Mouse (Mus musculus) small intestine, adult 2 months (tissue): ENCODE results near the gene Trim54. TPM values are rescaled to one million over a fixed set of nuclear protein-coding genes. Genes with fewer than 3 reads are reported as not detected.

ENCODE experiments used
- H3K27ac ChIP-seq: fragments of 200-500 bp; 2 replicates; pipeline ENCODE4 v1.5.1; 2012; ENCODE audit warnings: low read depth, low read length, control low read depth, inconsistent platforms; ENCODE audit not compliant: insufficient read depth
- H3K27me3 ChIP-seq: fragments of 200-500 bp; 2 replicates; pipeline ENCODE4 v1.6.1; 2012; ENCODE audit warnings: mild to moderate bottlenecking, moderate library complexity, low read length, inconsistent platforms; ENCODE audit not compliant: control insufficient read depth, insufficient read depth
- H3K36me3 ChIP-seq: fragments of 200-500 bp; 2 replicates; pipeline ENCODE4 v1.6.1; 2012; ENCODE audit warnings: mild to moderate bottlenecking, low read length, control low read depth, inconsistent platforms; ENCODE audit not compliant: control insufficient read depth, insufficient read depth
- H3K4me1 ChIP-seq: fragments of 200-500 bp; 2 replicates; pipeline ENCODE4 v1.6.1; 2012; ENCODE audit warnings: low read length, inconsistent platforms, mixed read lengths; ENCODE audit not compliant: control insufficient read depth, insufficient read depth, insufficient read length
- H3K4me3 ChIP-seq: fragments of 200-500 bp; 2 replicates; pipeline ENCODE4 v1.5.1; 2012; ENCODE audit warnings: low read depth, mild to moderate bottlenecking, control low read depth, inconsistent platforms, low read length, moderate library complexity
- CTCF ChIP-seq: fragments of 200-500 bp; IDR thresholded peaks from 2 replicates; pipeline ENCODE4 v1.5.1; 2012; ENCODE audit warnings: low read depth, mild to moderate bottlenecking, control low read depth, inconsistent platforms, low read length, moderate library complexity, mixed read lengths; ENCODE audit not compliant: insufficient replicate concordance, insufficient read length; ENCODE audit errors: extremely low read depth
- POLR2A ChIP-seq: fragments of 200-500 bp; IDR thresholded peaks from 2 replicates; pipeline ENCODE4 v1.6.1; 2012; ENCODE audit warnings: low read depth, mild to moderate bottlenecking, control low read depth, inconsistent platforms, low read length, moderate library complexity
- WGBS: fragments of 180-500 bp; shearing (Covaris S2); methylation state at CpG from one replicate; pipeline ENCODE4 v1.1.7; 2018; 5-methylcytosine and 5-hydroxymethylcytosine counted together
- polyA plus RNA-seq: library from polyadenylated mRNA; depleted of rRNA; stranded (reverse); fragments of >200 nt; gene quantifications from 2 replicates; pipeline ENCODE4 v1.2.3, GENCODE M21; 2012

The Trim54 gene
- polyA plus RNA-seq, 1 experiment, result not detected

GRCm38 (mm10) chr5:31162462-31162861 lies 46.0 kb downstream of the Trim54 start:
- no peaks in the 10 kb centered on the region for H3K27me3 ChIP-seq
- no peak overlapping the region for H3K27ac ChIP-seq
- TF ChIP-seq POLR2A (no peak), CTCF (no peak)
- no peak overlapping the region for H3K4me3 ChIP-seq
- H3K36me3 ChIP-seq, result peaks cover 69% of the 10 kb centered on the region
- H3K4me1 ChIP-seq, result no peaks in the 10 kb centered on the region; the same call in 1 of the 2 replicates

- WGBS, result 95% methylated on average over 1 of the region's 1 CpGs
- H3K36me3 ChIP-seq, result peaks cover 70% of the 10 kb centered on the region
- no peak for TF ChIP-seq POLR2A
- TF ChIP-seq CTCF, result no peak
- H3K27me3 ChIP-seq, result no peaks in the 10 kb centered on the region
- H3K4me3 ChIP-seq, result no peak overlapping the region
- no peaks in the 10 kb centered on the region; the same call in 1 of the 2 replicates for H3K4me1 ChIP-seq
- no peak overlapping the region for H3K27ac ChIP-seq
Observed at GRCm38 (mm10) chr5:31164878-31165277, 48.4 kb downstream of the Trim54 start.

- no peak overlapping the region for H3K4me3 ChIP-seq
- TF ChIP-seq CTCF, result no peak
- TF ChIP-seq POLR2A, result no peak
- WGBS, result 88% methylated on average over 4 of the region's 4 CpGs
Observed at GRCm38 (mm10) chr5:31168630-31169029, 52.1 kb downstream of the Trim54 start.

GRCm38 (mm10) chr5:31179301-31179765 lies 62.8 kb downstream of the Trim54 start:
- Histone ChIP-seq H3K27me3 (no peaks in the 10 kb centered on the region), H3K4me1 (peaks cover 2% of the 10 kb centered on the region; the same call in 1 of the 2 replicates), H3K27ac (peak overlapping the region; percentile 95), H3K36me3 (peaks cover 2% of the 10 kb centered on the region; the same call in 1 of the 2 replicates), H3K4me3 (peak overlapping the region; percentile 87)
- under 1% methylated on average over 25 of the region's 25 CpGs for WGBS
- no peak for TF ChIP-seq POLR2A
- TF ChIP-seq CTCF, result 0 out of 2 replicates have a peak, but pooled peaks have one; percentile 9

More at GRCm38 (mm10) chr5:31168630-31169029, 52.1 kb downstream of the Trim54 start:
- peaks cover 83% of the 10 kb centered on the region for H3K36me3 ChIP-seq
- H3K4me1 ChIP-seq, result no peaks in the 10 kb centered on the region
- H3K27me3 ChIP-seq, result no peaks in the 10 kb centered on the region
- no peak overlapping the region for H3K27ac ChIP-seq

- H3K4me3 ChIP-seq, result peak within 1 kb of the TSS; percentile 87
- under 1% methylated on average over 59 of the region's 59 CpGs for WGBS
- H3K36me3 ChIP-seq, result no peaks in the 10 kb centered on the region
- peak within 1 kb of the TSS; percentile 95 for H3K27ac ChIP-seq
- peaks cover 2% of the 10 kb centered on the region; the same call in 1 of the 2 replicates for H3K4me1 ChIP-seq
- no peaks in the 10 kb centered on the region for H3K27me3 ChIP-seq
- TF ChIP-seq POLR2A, result peak; percentile 80
- 0 out of 2 replicates have a peak, but pooled peaks have one; percentile 7 for TF ChIP-seq CTCF
Observed at GRCm38 (mm10) chr5:31179766-31180630, 63.5 kb downstream of the Trim54 start, which contains the start of the genes Gm29609 and Gtf3c2. TSS of gene Gm29609 (minus strand) at chr5:31179911. TSS of gene Gtf3c2 (minus strand) at chr5:31180144.

GRCm38 (mm10) chr5:31181183-31181770 lies 64.8 kb downstream of the Trim54 start:
- 92% methylated on average over 9 of the region's 9 CpGs for WGBS
- Histone ChIP-seq H3K4me3 (no peak overlapping the region), H3K4me1 (peaks cover 2% of the 10 kb centered on the region; the same call in 1 of the 2 replicates), H3K36me3 (no peaks in the 10 kb centered on the region), H3K27ac (no peak overlapping the region), H3K27me3 (no peaks in the 10 kb centered on the region)
- TF ChIP-seq POLR2A (no peak), CTCF (no peak)
